Mouse (Mus musculus): ENCODE measurements around the gene Ocln. TPM values are rescaled to one million over a fixed set of nuclear protein-coding genes. Genes with fewer than 3 reads are reported as not detected.

The Ocln gene
- 9.4 TPM for polyA plus RNA-seq (2014; fragmentation: Illumina TruSeq; extraction: RNeasy Lipid Tissue Mini Kit (QIAGEN cat#74804); ENCODE audit: low read depth, low replicate concordance)

DNA sequence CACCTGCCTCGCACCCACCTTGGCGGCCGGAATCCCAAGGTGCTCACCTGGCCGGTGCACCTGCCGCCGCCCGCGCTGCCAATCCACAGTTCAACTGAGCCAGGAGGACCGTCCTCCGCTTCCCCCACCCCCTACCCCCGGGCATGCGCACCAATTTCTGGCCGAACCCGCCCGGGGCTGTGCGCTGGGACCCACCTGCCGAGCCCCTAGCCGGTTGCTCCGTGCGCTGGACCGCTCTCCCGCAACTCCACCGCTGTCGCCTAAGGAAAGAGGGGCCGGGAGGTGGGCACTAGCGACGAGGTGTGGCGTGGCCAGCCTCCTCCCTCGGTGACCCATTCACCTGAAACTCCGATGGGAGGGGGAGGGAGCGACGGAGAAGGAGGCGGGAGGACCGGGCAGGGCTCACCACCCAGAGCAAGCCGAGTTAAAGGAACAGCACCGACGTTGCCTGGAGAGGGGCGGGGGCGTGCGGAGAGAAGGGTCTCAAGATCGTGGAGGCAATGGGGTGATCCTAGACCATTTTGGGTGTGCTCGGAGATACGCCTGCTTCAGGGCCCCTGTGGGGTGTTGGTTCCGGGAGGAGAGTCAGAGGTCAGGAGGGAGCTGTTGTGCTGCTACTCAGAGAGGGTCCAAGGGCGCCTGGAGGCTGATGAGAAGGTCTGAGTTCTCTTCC, at the start of gene Ocln:
Gene Ocln, minus strand, starts transcription at position 350 of the 673 bp plus-strand sequence.

DNA sequence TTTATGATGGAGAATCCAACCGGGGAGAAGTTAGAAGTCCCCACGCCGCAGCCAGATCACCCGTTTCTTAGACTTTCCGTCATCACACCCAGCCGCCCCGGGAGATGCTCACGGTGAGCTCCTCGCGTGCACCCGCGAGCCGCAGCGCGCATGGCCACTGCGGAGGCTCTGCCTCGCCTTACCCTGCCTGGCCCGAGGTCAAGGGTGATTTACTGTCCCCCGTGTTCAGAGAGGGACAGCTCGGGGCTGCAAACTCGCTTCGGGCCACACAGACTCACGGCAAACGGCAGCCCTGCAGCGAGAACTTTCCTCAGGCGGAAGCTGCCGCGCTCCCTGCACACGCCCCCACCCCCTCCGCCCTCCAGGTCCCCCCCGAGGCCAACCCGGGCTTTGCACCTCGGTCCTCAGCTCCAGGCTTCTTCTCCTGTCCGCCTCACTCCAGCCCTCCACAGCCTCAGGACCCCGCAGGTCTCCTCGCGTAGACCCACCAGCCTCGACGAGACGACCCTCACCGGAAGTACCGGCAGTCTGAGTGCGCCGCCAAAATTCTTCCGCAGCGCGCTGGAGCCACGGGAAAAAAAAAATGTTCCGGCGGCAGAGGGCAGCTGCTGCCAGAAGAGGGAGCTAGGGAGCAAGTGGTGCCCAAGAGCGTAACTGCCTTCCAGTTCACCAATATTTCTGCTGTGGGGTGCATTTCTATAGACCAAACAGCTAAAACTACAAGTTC, 60.3 kb downstream of the Ocln start, which contains the start of gene Gtf2h2:
Gene Gtf2h2, minus strand, starts transcription at position 519 of the 727 bp plus-strand sequence.

DNA sequence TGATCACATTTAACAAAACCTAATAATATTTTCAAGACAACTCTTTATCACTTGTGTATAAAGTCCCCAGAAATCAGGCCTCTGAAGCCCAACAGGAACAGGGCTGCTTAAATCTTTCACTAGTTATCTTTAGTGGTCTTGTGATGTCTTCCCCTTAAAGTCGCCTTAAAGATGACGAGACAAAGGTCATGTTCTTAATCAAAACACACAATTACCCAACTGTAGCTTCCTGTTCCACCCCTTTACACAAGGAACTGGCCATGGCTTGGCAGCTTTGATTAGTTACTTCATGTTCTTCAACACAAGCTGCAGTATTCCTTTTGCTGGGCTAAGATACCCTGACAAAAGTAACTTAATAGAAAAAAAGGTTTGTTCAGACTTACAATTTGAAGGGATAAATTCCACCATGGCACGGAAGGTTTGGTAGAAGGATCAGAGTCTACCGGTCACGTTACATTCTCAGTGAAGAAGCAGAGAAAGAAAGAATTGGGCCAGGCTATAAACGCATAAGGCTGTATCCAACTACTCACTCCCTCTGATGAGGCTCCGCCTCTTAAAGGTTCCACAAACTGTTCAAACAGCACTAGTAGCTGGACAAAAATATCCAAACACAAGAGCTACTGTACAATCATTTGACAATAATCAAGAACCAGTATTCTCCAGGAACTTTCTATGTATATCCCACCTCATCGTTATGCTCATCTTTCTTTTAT, 99.9 kb downstream of the Ocln start, which contains the start of gene Naip1:
Gene Naip1, minus strand, starts transcription at position 455 of the 713 bp plus-strand sequence.

Other genes with a start within 250 kb of the Ocln start
- gene Naip6, start 235.0 kb downstream of the Ocln start, polyA plus RNA-seq (2014; fragmentation: Illumina TruSeq; extraction: RNeasy Lipid Tissue Mini Kit (QIAGEN cat#74804); ENCODE audit: low read depth, low replicate concordance), result 0.87 TPM
- gene Naip1, start 99.8 kb downstream of the Ocln start, polyA plus RNA-seq (2014; fragmentation: Illumina TruSeq; extraction: RNeasy Lipid Tissue Mini Kit (QIAGEN cat#74804); ENCODE audit: low read depth, low replicate concordance), result not detected
- 65.0 TPM for gene Gtf2h2, start 60.1 kb downstream of the Ocln start, polyA plus RNA-seq (2014; fragmentation: Illumina TruSeq; extraction: RNeasy Lipid Tissue Mini Kit (QIAGEN cat#74804); ENCODE audit: low read depth, low replicate concordance)
- 0.17 TPM for gene Marveld2, start 64.3 kb upstream of the Ocln start, polyA plus RNA-seq (2014; fragmentation: Illumina TruSeq; extraction: RNeasy Lipid Tissue Mini Kit (QIAGEN cat#74804); ENCODE audit: low read depth, low replicate concordance)
- gene Ak6, start 98.3 kb upstream of the Ocln start, polyA plus RNA-seq (2014; fragmentation: Illumina TruSeq; extraction: RNeasy Lipid Tissue Mini Kit (QIAGEN cat#74804); ENCODE audit: low read depth, low replicate concordance), result 209 TPM
- gene Rad17, start 98.3 kb upstream of the Ocln start, polyA plus RNA-seq (2014; fragmentation: Illumina TruSeq; extraction: RNeasy Lipid Tissue Mini Kit (QIAGEN cat#74804); ENCODE audit: low read depth, low replicate concordance), result 72.3 TPM
- 4.7 TPM for gene Taf9, start 98.9 kb upstream of the Ocln start, polyA plus RNA-seq (2014; fragmentation: Illumina TruSeq; extraction: RNeasy Lipid Tissue Mini Kit (QIAGEN cat#74804); ENCODE audit: low read depth, low replicate concordance)
- 1.6 TPM for gene Ccdc125, start 117.0 kb upstream of the Ocln start, polyA plus RNA-seq (2014; fragmentation: Illumina TruSeq; extraction: RNeasy Lipid Tissue Mini Kit (QIAGEN cat#74804); ENCODE audit: low read depth, low replicate concordance)
- gene Cdk7, start 178.2 kb upstream of the Ocln start, polyA plus RNA-seq (2014; fragmentation: Illumina TruSeq; extraction: RNeasy Lipid Tissue Mini Kit (QIAGEN cat#74804); ENCODE audit: low read depth, low replicate concordance), result 55.3 TPM
- gene Mrps36, start 191.9 kb upstream of the Ocln start, polyA plus RNA-seq (2014; fragmentation: Illumina TruSeq; extraction: RNeasy Lipid Tissue Mini Kit (QIAGEN cat#74804); ENCODE audit: low read depth, low replicate concordance), result 145 TPM
- 3.3 TPM for gene Cenph, start 223.2 kb upstream of the Ocln start, polyA plus RNA-seq (2014; fragmentation: Illumina TruSeq; extraction: RNeasy Lipid Tissue Mini Kit (QIAGEN cat#74804); ENCODE audit: low read depth, low replicate concordance)
- 8.5 TPM for gene Ccnb1, start 233.9 kb upstream of the Ocln start, polyA plus RNA-seq (2014; fragmentation: Illumina TruSeq; extraction: RNeasy Lipid Tissue Mini Kit (QIAGEN cat#74804); ENCODE audit: low read depth, low replicate concordance)